Mouse (Mus musculus) forebrain, embryonic 11.5 days (tissue): Measurements from ENCODE around the gene Mthfd1l. TPM values are rescaled to one million over a fixed set of nuclear protein-coding genes. Genes with fewer than 3 reads are reported as not detected.

Source experiments
- ATAC-seq: fragments of 200-750 bp; cut with Nextera tagmentation; replicated peaks from 2 replicates; pipeline ENCODE4 v1.8.0; 2017; ENCODE audit warnings: moderate TSS enrichment; ENCODE audit not compliant: low FRiP score
- DNase-seq: peaks from one replicate; pipeline ENCODE4 v3.0.0-alpha.2; 2017; ENCODE audit warnings: low spot score
- H3K27ac ChIP-seq: fragments of 300-500 bp; sonication (generic); 2 replicates; pipeline ENCODE4 v1.5.1; 2014; ENCODE audit warnings: low read depth, low read length
- H3K27me3 ChIP-seq: fragments of 300-500 bp; sonication (generic); 2 replicates; pipeline ENCODE4 v1.6.1; 2014; ENCODE audit warnings: mild to moderate bottlenecking, low read length, mixed read lengths; ENCODE audit not compliant: control insufficient read depth, insufficient read depth
- H3K36me3 ChIP-seq: fragments of 300-500 bp; sonication (generic); 2 replicates; pipeline ENCODE4 v1.6.1; 2014; ENCODE audit warnings: mild to moderate bottlenecking, low read length, moderate library complexity, mixed read lengths; ENCODE audit not compliant: control insufficient read depth, insufficient read depth
- H3K4me1 ChIP-seq: fragments of 300-500 bp; sonication (generic); replicated peaks from 2 replicates; pipeline ENCODE4 v1.6.1; 2014; ENCODE audit warnings: low read length, mixed read lengths; ENCODE audit not compliant: control insufficient read depth, insufficient read depth
- H3K4me2 ChIP-seq: fragments of 300-500 bp; sonication (generic); 2 replicates; pipeline ENCODE4 v1.6.1; 2014; ENCODE audit warnings: low read depth, mild to moderate bottlenecking, low read length, moderate library complexity, mixed read lengths; ENCODE audit not compliant: severe bottlenecking
- H3K4me3 ChIP-seq: fragments of 300-500 bp; sonication (generic); 2 replicates; pipeline ENCODE4 v1.5.1; 2014; ENCODE audit warnings: low read depth, low read length
- H3K9ac ChIP-seq: fragments of 300-500 bp; sonication (generic); 2 replicates; pipeline ENCODE4 v1.6.1; 2014; ENCODE audit warnings: low read length
- H3K9me3 ChIP-seq: fragments of 300-500 bp; sonication (generic); 2 replicates; pipeline ENCODE4 v1.6.1; 2016; ENCODE audit warnings: low read length, mixed read lengths; ENCODE audit not compliant: control insufficient read depth
- WGBS: fragments of 180-500 bp; shearing (Covaris S2); extraction: QIAGEN DNeasy Blood & Tissue Kit; methylation state at CpG from one replicate; pipeline ENCODE4 v1.1.7; 2014; 5-methylcytosine and 5-hydroxymethylcytosine counted together
- polyA plus RNA-seq: library from polyadenylated mRNA; unstranded; fragments of >200 nt; fragmentation: Nextera tagmentation; extraction: Ambion mirVana; gene quantifications from 2 replicates; pipeline ENCODE4 v1.2.1, GENCODE M21; 2014

The Mthfd1l gene
- polyA plus RNA-seq, result 16.2 and 16.6 TPM in 2 replicates

GRCm38 (mm10) chr10:3972981-3973588 is at the start of gene Mthfd1l:
Mthfd1l (plus strand) TSS chr10:3973118.
- peak within 1 kb of the TSS; percentile 78 for H3K27ac ChIP-seq
- H3K4me2 ChIP-seq, result peak within 1 kb of the TSS; percentile 60
- peak within 1 kb of the TSS; percentile 45 for H3K4me3 ChIP-seq
- whole genome bisulfite sequencing, result under 1% methylated on average over 40 of the region's 40 CpGs
- ATAC-seq, result peak; percentile 84
- H3K9ac ChIP-seq, result peak within 1 kb of the TSS; percentile 67
- DNase-seq, result peak; percentile 92
- no peaks in the 10 kb centered on the region for H3K27me3 ChIP-seq
- no peaks in the 10 kb centered on the region for H3K9me3 ChIP-seq
- H3K36me3 ChIP-seq, result no peaks in the 10 kb centered on the region
- H3K4me1 ChIP-seq, result no peaks in the 10 kb centered on the region

DNA sequence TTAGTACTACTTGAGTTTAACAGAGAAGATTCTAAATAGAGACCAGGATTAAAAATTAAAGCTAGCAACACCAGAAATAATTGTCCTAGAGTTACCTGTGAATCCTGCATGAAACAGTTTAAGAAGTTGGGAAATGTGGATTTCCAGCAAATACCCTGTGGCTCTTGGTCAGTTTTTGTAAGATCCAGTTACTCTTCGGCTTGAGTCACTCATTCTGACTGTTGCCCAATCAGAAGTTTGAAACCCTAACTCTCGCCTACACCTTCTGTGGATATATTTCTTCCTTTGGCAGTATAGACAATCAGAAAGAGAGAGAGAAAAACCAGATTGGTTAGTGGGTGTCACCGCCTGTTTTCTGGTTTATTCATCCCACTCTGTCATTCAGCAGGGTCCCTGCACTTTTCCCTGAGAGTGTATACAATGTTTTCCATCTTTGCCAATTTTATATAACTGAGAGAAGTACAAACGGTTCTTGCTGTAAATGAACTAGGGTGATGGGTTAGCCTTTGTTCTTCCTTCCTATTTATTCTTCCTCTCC is 44.8 kb upstream of the Mthfd1l start:
- no peaks in the 10 kb centered on the region for H3K4me1 ChIP-seq
- 81% methylated on average over 4 of the region's 4 CpGs for WGBS
- H3K9ac ChIP-seq, result no peak overlapping the region
- ATAC-seq (no peak), DNase-seq (no peak)
- H3K9me3 ChIP-seq, result no peaks in the 10 kb centered on the region
- H3K36me3 ChIP-seq, result no peaks in the 10 kb centered on the region
- no peak overlapping the region for H3K27ac ChIP-seq
- H3K4me2 ChIP-seq, result no peak overlapping the region
- H3K27me3 ChIP-seq, result no peaks in the 10 kb centered on the region
- H3K4me3 ChIP-seq, result no peak overlapping the region

GRCm38 (mm10) chr10:3931831-3932230 is 41.1 kb upstream of the Mthfd1l start:
- Histone ChIP-seq H3K9ac (no peak overlapping the region), H3K9me3 (no peaks in the 10 kb centered on the region), H3K4me2 (no peak overlapping the region), H3K27me3 (no peaks in the 10 kb centered on the region), H3K36me3 (no peaks in the 10 kb centered on the region), H3K27ac (no peak overlapping the region), H3K4me3 (no peak overlapping the region), H3K4me1 (no peaks in the 10 kb centered on the region)
- no peak for DNase-seq
- ATAC-seq, result no peak

DNA sequence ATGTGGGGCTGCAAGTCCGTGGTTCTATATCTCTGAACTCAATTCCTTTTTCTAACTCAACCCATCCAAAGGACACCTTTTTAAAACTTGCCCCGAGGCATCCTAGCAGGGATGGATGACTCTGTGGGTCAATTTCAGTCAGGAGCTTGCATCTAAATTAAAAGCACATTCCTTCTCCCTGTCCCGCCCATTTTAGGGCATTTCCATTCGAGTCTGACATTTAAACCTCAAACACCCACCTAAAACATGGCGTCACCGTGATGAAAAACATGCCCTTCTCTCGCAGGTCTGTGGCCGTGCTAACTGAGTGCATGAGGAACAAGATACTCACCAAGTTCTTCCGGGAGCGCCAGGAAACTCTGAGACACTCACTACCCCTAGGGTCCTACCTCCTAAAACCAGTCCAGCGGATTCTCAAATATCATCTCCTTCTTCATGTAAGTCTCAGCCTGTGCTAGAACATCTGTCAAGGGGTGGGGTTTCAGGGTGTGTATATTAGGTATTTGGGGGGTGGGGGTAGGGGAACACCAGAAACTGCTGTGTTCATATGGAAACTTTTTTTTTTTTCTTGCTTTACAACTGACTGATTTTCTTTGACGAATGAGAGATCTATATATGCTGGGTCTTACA is 39.5 kb upstream of the Mthfd1l start:
- Histone ChIP-seq H3K27me3 (no peaks in the 10 kb centered on the region), H3K9ac (no peak overlapping the region), H3K9me3 (no peaks in the 10 kb centered on the region), H3K4me2 (no peak overlapping the region), H3K4me3 (no peak overlapping the region), H3K4me1 (no peaks in the 10 kb centered on the region), H3K36me3 (no peaks in the 10 kb centered on the region), H3K27ac (no peak overlapping the region)
- WGBS, result 75% methylated on average over 12 of the region's 12 CpGs
- DNase-seq, result no peak
- no peak for ATAC-seq

DNA sequence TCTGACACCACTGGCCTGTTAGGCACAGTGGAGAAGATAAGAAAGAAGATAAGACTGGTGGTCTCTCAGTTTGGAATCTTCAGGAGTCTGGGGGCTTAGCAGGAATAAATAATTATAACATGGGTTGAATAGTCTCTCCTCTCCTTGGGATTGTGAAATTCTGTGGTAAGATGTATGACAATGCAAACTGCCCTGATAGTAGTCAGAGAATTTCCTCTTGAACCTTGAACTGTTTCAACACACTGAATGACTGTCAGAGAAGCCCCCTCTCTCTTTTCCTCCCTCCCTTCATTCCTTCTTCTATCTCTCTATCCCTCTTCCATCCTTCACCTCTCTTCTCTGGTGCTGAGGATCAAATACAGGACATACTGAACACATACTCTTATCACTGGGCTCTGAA is 36.1 kb upstream of the Mthfd1l start:
- ATAC-seq, result no peak
- Histone ChIP-seq H3K36me3 (no peaks in the 10 kb centered on the region; the same call in 1 of the 2 replicates), H3K4me1 (peaks cover 3% of the 10 kb centered on the region; the same call in 1 of the 2 replicates), H3K9ac (no peak overlapping the region), H3K4me3 (no peak overlapping the region), H3K9me3 (no peaks in the 10 kb centered on the region), H3K27ac (no peak overlapping the region), H3K4me2 (no peak overlapping the region), H3K27me3 (no peaks in the 10 kb centered on the region)
- no peak for DNase-seq

DNA sequence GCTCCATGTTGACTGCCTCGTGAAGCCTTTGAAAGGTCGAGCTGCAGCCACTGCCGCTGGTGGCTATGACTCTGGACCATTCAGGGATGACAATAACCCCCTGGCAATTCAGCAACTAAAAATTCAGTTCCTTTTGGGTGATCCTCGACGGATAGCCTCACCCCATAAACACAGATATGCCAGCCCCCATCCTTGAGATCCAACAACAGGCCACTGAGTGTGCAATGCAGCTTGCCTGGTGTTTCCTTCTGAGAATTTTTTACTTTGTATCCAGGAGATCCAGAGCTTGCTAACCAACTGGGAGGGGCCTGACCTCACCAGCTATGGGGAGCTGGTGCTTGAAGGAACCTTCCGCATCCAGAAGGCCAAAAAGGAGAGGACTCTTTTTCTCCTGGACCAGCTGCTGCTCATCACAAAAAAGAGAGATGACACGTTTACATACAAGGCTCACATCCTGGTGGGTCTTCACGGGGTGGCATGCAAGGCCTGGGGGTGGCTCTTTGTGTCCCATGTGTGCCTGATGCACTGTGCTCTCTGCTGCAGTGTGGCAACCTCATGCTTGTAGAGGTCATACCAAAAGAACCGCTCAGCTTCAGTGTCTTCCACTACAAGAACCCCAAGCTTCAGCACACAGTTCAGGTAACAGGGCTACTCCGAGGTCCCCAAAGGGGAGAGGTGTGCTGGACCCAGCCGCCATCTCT is 32.9 kb upstream of the Mthfd1l start:
- H3K27me3 ChIP-seq, result no peaks in the 10 kb centered on the region
- no peaks in the 10 kb centered on the region; the same call in 1 of the 2 replicates for H3K36me3 ChIP-seq
- H3K9ac ChIP-seq, result no peak overlapping the region
- no peaks in the 10 kb centered on the region for H3K9me3 ChIP-seq
- H3K4me3 ChIP-seq, result no peak overlapping the region
- peaks cover 3% of the 10 kb centered on the region; the same call in 1 of the 2 replicates for H3K4me1 ChIP-seq
- H3K27ac ChIP-seq, result no peak overlapping the region
- DNase-seq (no peak), ATAC-seq (no peak)
- H3K4me2 ChIP-seq, result no peak overlapping the region
- WGBS, result 90% methylated on average over 11 of the region's 11 CpGs

DNA sequence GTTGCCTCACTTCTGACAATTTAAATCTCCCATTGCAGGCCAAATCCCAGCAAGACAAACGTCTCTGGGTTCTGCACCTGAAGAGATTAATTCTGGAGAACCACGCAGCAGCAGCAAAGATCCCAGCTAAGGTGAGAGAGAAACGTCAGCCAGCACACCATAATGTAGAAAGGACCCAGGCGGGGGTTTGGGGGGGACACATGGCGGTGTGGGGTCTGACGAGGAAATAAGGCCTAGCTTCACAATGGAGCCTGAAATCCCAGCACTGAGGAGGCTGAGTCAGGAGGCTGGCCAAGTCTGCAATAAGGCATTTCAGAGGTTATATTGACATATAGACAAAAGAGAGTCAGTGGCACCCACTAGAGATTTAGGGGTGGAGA is 32.3 kb upstream of the Mthfd1l start:
- Histone ChIP-seq H3K36me3 (no peaks in the 10 kb centered on the region; the same call in 1 of the 2 replicates), H3K27me3 (no peaks in the 10 kb centered on the region), H3K4me3 (no peak overlapping the region), H3K9me3 (no peaks in the 10 kb centered on the region), H3K27ac (no peak overlapping the region), H3K4me2 (no peak overlapping the region), H3K9ac (no peak overlapping the region), H3K4me1 (peaks cover 3% of the 10 kb centered on the region; the same call in 1 of the 2 replicates)
- 94% methylated on average over 6 of the region's 6 CpGs for WGBS
- no peak for DNase-seq
- no peak for ATAC-seq

GRCm38 (mm10) chr10:3941054-3941757 is 31.7 kb upstream of the Mthfd1l start:
- Histone ChIP-seq H3K9ac (no peak overlapping the region), H3K27ac (0 out of 2 replicates have a peak overlapping the region, but pooled peaks have one; percentile 18), H3K4me1 (peaks cover 3% of the 10 kb centered on the region; the same call in 1 of the 2 replicates), H3K9me3 (no peaks in the 10 kb centered on the region), H3K4me2 (no peak overlapping the region), H3K27me3 (no peaks in the 10 kb centered on the region), H3K4me3 (no peak overlapping the region), H3K36me3 (no peaks in the 10 kb centered on the region; the same call in 1 of the 2 replicates)
- 0 out of 2 replicates have a peak, but pooled peaks have one; percentile 20 for ATAC-seq
- no peak for DNase-seq
- 36% methylated on average over 11 of the region's 11 CpGs for WGBS
